Mouse (Mus musculus) CD4-positive, CD25-positive, alpha-beta regulatory T cell, adult 4 months (primary cell): ENCODE data around the gene Fasn. TPM values are rescaled to one million over a fixed set of nuclear protein-coding genes. Genes with fewer than 3 reads are reported as not detected.
A peak's percentile ranks its signal among the peaks of the same experiment; 100 is the strongest.

Experiments used
- ATAC-seq: one replicate; pipeline ENCODE4 v1.8.0; 2017
- polyA plus RNA-seq, 2 experiments: library from polyadenylated mRNA; unstranded; fragments of 100-300 nt; shearing (Covaris generic); gene quantifications; one replicate each; pipeline ENCODE4 v1.2.1; 2017

Gene Fasn
- polyA plus RNA-seq, 2 experiments from 2014 or later, result 24.1 to 34.8 TPM

GRCm38 (mm10) chr11:120826016-120826953, 1.9 kb upstream of the Fasn start:
- no peak for ATAC-seq

GRCm38 (mm10) chr11:120825289-120825863, 1.0 kb upstream of the Fasn start:
- no peak for ATAC-seq

- no peak for ATAC-seq
These were observed 491 bp upstream of the Fasn start for GRCm38 (mm10) chr11:120824787-120825288.

- ATAC-seq, result peak; percentile 28
These were observed 798 bp downstream of the Fasn start for GRCm38 (mm10) chr11:120823551-120823947.

GRCm38 (mm10) chr11:120822831-120823550, 1.4 kb downstream of the Fasn start:
- no peak for ATAC-seq

GRCm38 (mm10) chr11:120822321-120822720, 2.0 kb downstream of the Fasn start:
- ATAC-seq, result no peak

GRCm38 (mm10) chr11:120821076-120821922, 3.0 kb downstream of the Fasn start:
- ATAC-seq, result no peak

- no peak for ATAC-seq
These were observed 3.8 kb downstream of the Fasn start for GRCm38 (mm10) chr11:120820546-120820945.

GRCm38 (mm10) chr11:120819556-120819955, 4.8 kb downstream of the Fasn start:
- no peak for ATAC-seq

- ATAC-seq, result no peak
These were observed 6.1 kb downstream of the Fasn start for GRCm38 (mm10) chr11:120818251-120818650.

- no peak for ATAC-seq
These were observed 7.0 kb downstream of the Fasn start for GRCm38 (mm10) chr11:120817358-120817757.

- no peak for ATAC-seq
These were observed 12.3 kb downstream of the Fasn start for GRCm38 (mm10) chr11:120812068-120812467.

- no peak for ATAC-seq
These were observed 16.3 kb downstream of the Fasn start for GRCm38 (mm10) chr11:120808010-120808409.

GRCm38 (mm10) chr11:120805375-120806298, 18.7 kb downstream of the Fasn start:
- ATAC-seq, result no peak

GRCm38 (mm10) chr11:120804769-120805168, 19.6 kb downstream of the Fasn start:
- ATAC-seq, result no peak

- no peak for ATAC-seq
These were observed 20.1 kb downstream of the Fasn start for GRCm38 (mm10) chr11:120804274-120804673.

- peak; percentile 69 for ATAC-seq
These were observed 24.1 kb downstream of the Fasn start for GRCm38 (mm10) chr11:120800061-120800904.

GRCm38 (mm10) chr11:120799316-120799890, 24.9 kb downstream of the Fasn start:
- ATAC-seq, result no peak

- ATAC-seq, result no peak
These were observed 26.1 kb downstream of the Fasn start for GRCm38 (mm10) chr11:120798244-120798643.

GRCm38 (mm10) chr11:120796614-120796946, 27.8 kb downstream of the Fasn start:
- ATAC-seq, result peak; percentile 3
